Mouse (Mus musculus): ENCODE results near the gene Ston2. TPM values are rescaled to one million over a fixed set of nuclear protein-coding genes. Genes with fewer than 3 reads are reported as not detected.

The Ston2 gene
- total and polyA plus RNA-seq, 2 experiments from 2014 or later = 7.7 to 8.8 TPM

- no peaks in the 10 kb centered on the region for H3K9me3 ChIP-seq (ENCODE audit: low read length)
- no peaks in the 10 kb centered on the region for H3K4me1 ChIP-seq (ENCODE audit: insufficient read depth)
- no peak overlapping the region for H3K9ac ChIP-seq
- ATAC-seq (no peak), DNase-seq (no peak)
- no peak overlapping the region for H3K4me3 ChIP-seq (ENCODE audit: low read depth, low read length)
- no peaks in the 10 kb centered on the region for H3K36me3 ChIP-seq (ENCODE audit: insufficient read depth)
- H3K4me2 ChIP-seq (ENCODE audit: low read depth) = no peak overlapping the region
- no peak overlapping the region for H3K27ac ChIP-seq (ENCODE audit: low read depth, low read length)
- 88% methylated on average over 4 of the region's 4 CpGs for WGBS
- H3K27me3 ChIP-seq (ENCODE audit: insufficient read depth, low read length) = no peaks in the 10 kb centered on the region
- no peak for TF ChIP-seq CTCF (IDR thresholded peaks at IDR 0.05; ENCODE audit: low read depth)
Measured at GRCm38 (mm10) chr12:91738381-91738780, 49.8 kb downstream of the Ston2 start.

- Histone ChIP-seq H3K9ac (no peak overlapping the region), H3K4me3 (ENCODE audit: low read depth, low read length) (no peak overlapping the region), H3K4me2 (ENCODE audit: low read depth) (no peak overlapping the region), H3K36me3 (ENCODE audit: insufficient read depth) (no peaks in the 10 kb centered on the region), H3K9me3 (ENCODE audit: low read length) (no peaks in the 10 kb centered on the region), H3K4me1 (ENCODE audit: insufficient read depth) (no peaks in the 10 kb centered on the region), H3K27ac (ENCODE audit: low read depth, low read length) (no peak overlapping the region), H3K27me3 (ENCODE audit: insufficient read depth, low read length) (no peaks in the 10 kb centered on the region)
- no peak for DNase-seq
- ATAC-seq = no peak
- TF ChIP-seq CTCF (IDR thresholded peaks at IDR 0.05; ENCODE audit: low read depth) = no peak
- 93% methylated on average over 15 of the region's 15 CpGs for WGBS
Measured at GRCm38 (mm10) chr12:91736221-91736980, 51.8 kb downstream of the Ston2 start.

- Histone ChIP-seq H3K4me2 (ENCODE audit: low read depth) (no peak overlapping the region), H3K4me3 (ENCODE audit: low read depth, low read length) (no peak overlapping the region), H3K9me3 (ENCODE audit: low read length) (no peaks in the 10 kb centered on the region), H3K27me3 (ENCODE audit: insufficient read depth, low read length) (no peaks in the 10 kb centered on the region), H3K27ac (ENCODE audit: low read depth, low read length) (no peak overlapping the region), H3K4me1 (ENCODE audit: insufficient read depth) (no peaks in the 10 kb centered on the region), H3K36me3 (ENCODE audit: insufficient read depth) (no peaks in the 10 kb centered on the region), H3K9ac (no peak overlapping the region)
- WGBS = 80% methylated on average over 15 of the region's 15 CpGs
- no peak for TF ChIP-seq CTCF (IDR thresholded peaks at IDR 0.05; ENCODE audit: low read depth)
- DNase-seq (no peak), ATAC-seq (no peak)
Measured at GRCm38 (mm10) chr12:91734246-91735027, 53.8 kb downstream of the Ston2 start.

- Histone ChIP-seq H3K9ac (no peak overlapping the region), H3K4me2 (ENCODE audit: low read depth) (no peak overlapping the region), H3K4me3 (ENCODE audit: low read depth, low read length) (no peak overlapping the region), H3K4me1 (ENCODE audit: insufficient read depth) (no peaks in the 10 kb centered on the region), H3K9me3 (ENCODE audit: low read length) (no peaks in the 10 kb centered on the region), H3K27ac (ENCODE audit: low read depth, low read length) (peak overlapping the region; percentile 57), H3K36me3 (ENCODE audit: insufficient read depth) (no peaks in the 10 kb centered on the region), H3K27me3 (ENCODE audit: insufficient read depth, low read length) (no peaks in the 10 kb centered on the region)
- ATAC-seq (peak; percentile 92), DNase-seq (peak; percentile 65)
- peak; percentile 34; the same call in 1 of the 2 replicates for TF ChIP-seq CTCF (IDR thresholded peaks at IDR 0.05; ENCODE audit: low read depth)
- WGBS = 24% methylated on average over 6 of the region's 6 CpGs
Measured at GRCm38 (mm10) chr12:91732729-91733448, 55.3 kb downstream of the Ston2 start.

GRCm38 (mm10) chr12:91726202-91726601 is 62.0 kb downstream of the Ston2 start:
- Histone ChIP-seq H3K4me2 (ENCODE audit: low read depth) (no peak overlapping the region), H3K27me3 (ENCODE audit: insufficient read depth, low read length) (no peaks in the 10 kb centered on the region), H3K9me3 (ENCODE audit: low read length) (no peaks in the 10 kb centered on the region), H3K4me3 (ENCODE audit: low read depth, low read length) (no peak overlapping the region), H3K27ac (ENCODE audit: low read depth, low read length) (no peak overlapping the region), H3K9ac (no peak overlapping the region), H3K4me1 (ENCODE audit: insufficient read depth) (no peaks in the 10 kb centered on the region), H3K36me3 (ENCODE audit: insufficient read depth) (no peaks in the 10 kb centered on the region)
- WGBS = 90% methylated on average over 7 of the region's 7 CpGs
- no peak for TF ChIP-seq CTCF (IDR thresholded peaks at IDR 0.05; ENCODE audit: low read depth)
- ATAC-seq (no peak), DNase-seq (no peak)

GRCm38 (mm10) chr12:91723912-91724311 is 64.3 kb downstream of the Ston2 start:
- ATAC-seq (peak; percentile 60), DNase-seq (no peak)
- no peaks in the 10 kb centered on the region for H3K4me1 ChIP-seq (ENCODE audit: insufficient read depth)
- H3K4me3 ChIP-seq (ENCODE audit: low read depth, low read length) = no peak overlapping the region
- WGBS = 56% methylated on average over 6 of the region's 6 CpGs
- H3K36me3 ChIP-seq (ENCODE audit: insufficient read depth) = no peaks in the 10 kb centered on the region
- TF ChIP-seq CTCF (IDR thresholded peaks at IDR 0.05; ENCODE audit: low read depth) = no peak
- H3K27me3 ChIP-seq (ENCODE audit: insufficient read depth, low read length) = no peaks in the 10 kb centered on the region
- H3K4me2 ChIP-seq (ENCODE audit: low read depth) = no peak overlapping the region
- no peak overlapping the region for H3K9ac ChIP-seq
- no peaks in the 10 kb centered on the region for H3K9me3 ChIP-seq (ENCODE audit: low read length)
- H3K27ac ChIP-seq (ENCODE audit: low read depth, low read length) = no peak overlapping the region
